Mouse (Mus musculus): ENCODE data around the gene Jag1.

Jag1 gene

GRCm38 (mm10) chr2:137078771-137079170 lies 37.7 kb downstream of the Jag1 start:
- in situ Hi-C loops (cut with MboI; ENCODE audit: low pct_unique_long_range_greater_than_20kb in 1 of 2, low sequenced_read_pairs in 2 of 2, unreplicated experiment in 1 of 2), result no loop called here

GRCm38 (mm10) chr2:137074313-137074620 lies 42.2 kb downstream of the Jag1 start:
- in situ Hi-C loops (cut with MboI; ENCODE audit: low pct_unique_long_range_greater_than_20kb in 1 of 2, low sequenced_read_pairs in 2 of 2, unreplicated experiment in 1 of 2), result no loop called here

GRCm38 (mm10) chr2:137073473-137074312 lies 42.8 kb downstream of the Jag1 start:
- in situ Hi-C loops (cut with MboI; ENCODE audit: low pct_unique_long_range_greater_than_20kb in 1 of 2, low sequenced_read_pairs in 2 of 2, unreplicated experiment in 1 of 2), result no loop called here

DNA sequence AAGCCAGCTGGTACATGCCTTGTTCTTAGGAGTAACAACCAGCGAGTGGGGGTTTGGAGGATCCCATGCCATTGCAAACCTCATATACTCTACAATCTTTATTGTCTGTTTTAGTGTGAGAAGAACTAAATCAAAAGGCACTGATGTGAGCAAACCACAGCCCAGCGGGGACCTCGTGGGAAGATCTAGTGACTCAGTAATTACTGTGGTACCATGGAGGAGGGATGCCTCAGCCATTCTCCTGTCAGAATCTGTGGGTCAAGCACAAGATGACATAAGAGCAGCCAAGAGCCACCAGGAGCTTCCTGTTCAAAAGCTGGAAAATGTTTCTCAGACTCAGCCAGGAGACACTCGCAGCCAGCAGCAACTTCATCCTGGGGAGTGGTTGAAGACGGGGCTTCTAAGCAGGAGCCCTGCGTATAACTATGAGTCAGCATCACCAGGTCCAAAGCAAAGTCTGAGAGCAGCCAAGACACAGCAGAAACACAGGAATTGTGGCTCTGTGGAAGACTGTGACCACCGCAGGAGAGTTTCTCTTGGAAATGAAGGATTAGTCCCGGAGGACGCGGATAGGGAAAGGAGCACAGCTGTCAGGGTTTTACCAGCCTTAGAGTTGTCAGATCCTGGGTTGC lies 48.8 kb downstream of the Jag1 start:
- in situ Hi-C loops (cut with MboI; ENCODE audit: low pct_unique_long_range_greater_than_20kb in 1 of 2, low sequenced_read_pairs in 2 of 2, unreplicated experiment in 1 of 2), result no loop called here

- in situ Hi-C loops (cut with MboI; ENCODE audit: low pct_unique_long_range_greater_than_20kb in 1 of 2, low sequenced_read_pairs in 2 of 2, unreplicated experiment in 1 of 2), result no loop called here
These were observed 51.9 kb downstream of the Jag1 start for GRCm38 (mm10) chr2:137064513-137064912.

DNA sequence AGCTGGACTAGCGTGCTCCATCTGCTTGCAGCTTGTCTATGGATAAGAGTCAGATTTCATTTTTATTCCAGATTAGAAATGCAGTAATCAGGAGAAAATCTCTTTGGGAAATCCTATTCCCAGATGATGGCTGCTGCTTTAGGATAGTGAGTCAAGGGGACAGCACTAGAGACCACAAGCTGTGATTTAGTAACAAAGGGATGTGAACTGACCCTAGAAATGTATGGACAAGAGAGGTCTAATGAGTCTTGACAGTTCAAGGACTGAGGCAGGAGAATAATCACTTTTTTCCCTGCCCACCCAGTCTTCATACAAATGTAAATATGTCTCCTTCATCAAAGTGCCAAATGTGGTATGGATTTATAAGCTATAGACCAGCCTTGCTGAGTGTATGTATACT lies 52.6 kb downstream of the Jag1 start:
- in situ Hi-C loops (cut with MboI; ENCODE audit: low pct_unique_long_range_greater_than_20kb in 1 of 2, low sequenced_read_pairs in 2 of 2, unreplicated experiment in 1 of 2), result no loop called here

DNA sequence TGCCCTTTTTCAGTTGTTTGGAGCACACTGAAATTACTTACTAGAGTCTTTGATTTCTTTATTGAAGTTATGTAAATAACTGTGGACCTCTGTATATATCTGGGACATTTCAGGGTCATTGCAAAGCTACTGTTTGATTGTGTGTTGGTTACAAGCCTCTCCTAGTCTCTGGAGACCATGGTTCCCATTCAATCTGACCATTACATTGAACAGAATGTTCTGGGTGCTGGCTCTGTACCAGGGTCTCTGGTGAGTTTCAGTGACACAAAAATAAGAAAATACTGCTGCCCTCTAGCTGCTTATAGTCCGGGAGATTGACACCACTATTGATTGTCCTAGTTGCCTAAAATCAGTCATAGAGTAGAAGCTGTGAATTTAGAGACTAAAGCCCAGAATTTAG lies 66.5 kb downstream of the Jag1 start:
- in situ Hi-C loops (cut with MboI; ENCODE audit: low pct_unique_long_range_greater_than_20kb in 1 of 2, low sequenced_read_pairs in 2 of 2, unreplicated experiment in 1 of 2), result no loop called here

GRCm38 (mm10) chr2:137049367-137049766 lies 67.1 kb downstream of the Jag1 start:
- in situ Hi-C loops (cut with MboI; ENCODE audit: low pct_unique_long_range_greater_than_20kb in 1 of 2, low sequenced_read_pairs in 2 of 2, unreplicated experiment in 1 of 2), result no loop called here

- in situ Hi-C loops (cut with MboI; ENCODE audit: low pct_unique_long_range_greater_than_20kb in 1 of 2, low sequenced_read_pairs in 2 of 2, unreplicated experiment in 1 of 2), result no loop called here
These were observed 72.3 kb downstream of the Jag1 start for GRCm38 (mm10) chr2:137044122-137044521.
